Mouse (Mus musculus) heart, postnatal 0 days (tissue): ENCODE data around the gene 1700015G11Rik.

Source experiments
- CTCF ChIP-seq: IDR thresholded peaks from 2 replicates; pipeline ENCODE4 v1.5.1; 2016; ENCODE audit warnings: antibody characterized with exemption, control low read depth, low read depth
- EP300 ChIP-seq: IDR thresholded peaks from 2 replicates; pipeline ENCODE4 v1.6.1; 2016; ENCODE audit warnings: antibody characterized with exemption, low read depth

DNA sequence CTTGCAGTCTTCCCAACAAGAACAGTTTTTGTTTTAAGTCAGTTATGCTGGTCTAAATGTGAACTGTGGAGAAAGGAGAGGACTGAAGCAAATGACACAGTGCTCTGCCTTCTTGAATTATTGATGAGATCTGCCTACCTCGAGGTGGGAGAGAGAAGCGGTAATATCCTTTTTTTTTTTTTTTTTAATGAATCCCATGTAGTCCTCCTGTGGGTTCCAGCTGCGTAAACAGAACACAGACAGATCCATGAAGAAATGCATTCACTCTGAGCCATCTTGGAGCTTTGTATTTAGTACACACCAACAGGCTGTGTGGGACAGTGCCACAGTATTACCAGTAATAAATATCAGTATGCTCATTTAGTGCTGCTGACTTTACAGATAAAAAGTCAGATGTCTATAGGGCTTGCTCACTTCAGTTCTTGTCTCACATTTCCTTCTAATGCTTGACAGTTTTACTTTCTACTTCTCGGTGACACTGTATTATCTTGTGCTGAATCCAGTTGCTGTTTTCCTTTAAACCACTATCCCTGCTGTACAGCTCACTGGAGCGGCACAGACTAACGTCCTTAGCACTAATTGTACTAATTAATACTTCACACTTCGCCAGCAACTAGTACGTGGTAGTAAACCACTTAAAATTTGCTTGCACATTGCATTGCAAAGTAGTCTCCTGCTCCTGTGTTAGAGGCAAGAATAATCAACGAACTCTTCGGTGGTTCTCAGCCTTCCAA is 53.1 kb downstream of the 1700015G11Rik start:
- no peak for TF ChIP-seq CTCF
- no peak for TF ChIP-seq EP300
